Comparison of ENCODE assay signal across 11 mouse cellular contexts in the genomic region with DNA sequence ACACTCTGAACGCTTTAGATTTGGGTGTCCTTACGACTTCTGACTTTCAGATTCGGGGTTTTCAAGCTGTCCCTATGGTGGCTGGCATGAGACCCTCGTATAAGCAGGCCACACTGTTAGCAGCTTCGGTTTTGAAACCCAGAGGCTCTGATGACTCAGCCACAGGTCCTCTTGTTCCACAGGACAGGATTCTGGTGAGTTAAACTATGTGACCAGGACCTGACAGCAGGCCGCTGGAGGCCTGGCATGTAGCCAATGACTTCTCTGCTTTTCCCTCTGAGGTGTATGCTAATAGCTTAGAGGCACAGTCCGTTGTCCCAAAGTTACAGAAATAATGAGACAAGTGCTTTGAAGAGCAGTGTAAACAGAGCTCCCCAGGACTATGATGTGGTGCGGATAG.
DNase-seq lines count a peak whose midpoint lies in the region; ATAC-seq and TF ChIP-seq lines count a peak whose summit lies in the region.
"Had no signal": no experiment of that assay in that cellular context is flagged by ENCODE, and none has a peak within 500 bp of the region (broad histone marks: within the 10 kb centered on the region; RNA-seq: fewer than 3 reads in every experiment).

No protein-coding gene starts in this region.

- H3K4me2 ChIP-seq in forebrain, embryonic 14.5 days (ENCODE audit: low read length), result no peak overlapping the region
- H3K4me2 ChIP-seq in forebrain, embryonic 11.5 days (ENCODE audit: low read depth, low read length, severe bottlenecking), result no peak overlapping the region
- no peak overlapping the region for H3K4me2 ChIP-seq in stomach, embryonic 16.5 days (ENCODE audit: low read depth, low read length)
- no peak overlapping the region for H3K4me2 ChIP-seq in stomach, postnatal 0 days (replicated peaks; ENCODE audit: low read depth)
- H3K4me2 ChIP-seq: hindbrain, embryonic 15.5 days; limb, embryonic 15.5 days; neural tube, embryonic 13.5 days had no signal

- H3K4me3 ChIP-seq in forebrain, embryonic 14.5 days (ENCODE audit: low read depth, low read length), result no peak overlapping the region
- H3K4me3 ChIP-seq in forebrain, embryonic 11.5 days (ENCODE audit: low read depth, low read length), result no peak overlapping the region
- no peak overlapping the region for H3K4me3 ChIP-seq in stomach, embryonic 16.5 days (replicated peaks; ENCODE audit: low read length)
- no peak overlapping the region for H3K4me3 ChIP-seq in stomach, postnatal 0 days (ENCODE audit: low read depth, low read length)
- H3K4me3 ChIP-seq: hindbrain, embryonic 15.5 days; limb, embryonic 15.5 days; neural tube, embryonic 13.5 days had no signal

- H3K9ac ChIP-seq in forebrain, embryonic 14.5 days (ENCODE audit: low read length), result no peak overlapping the region
- H3K9ac ChIP-seq in forebrain, embryonic 11.5 days (ENCODE audit: low read length), result no peak overlapping the region
- no peak overlapping the region for H3K9ac ChIP-seq in stomach, embryonic 16.5 days (ENCODE audit: low read length)
- H3K9ac ChIP-seq in stomach, postnatal 0 days (ENCODE audit: low read length), result no peak overlapping the region
- H3K9ac ChIP-seq: hindbrain, embryonic 15.5 days; limb, embryonic 15.5 days; neural tube, embryonic 13.5 days had no signal

- ATAC-seq in forebrain, embryonic 14.5 days, result no peak
- ATAC-seq in forebrain, embryonic 11.5 days (replicated peaks; ENCODE audit: low FRiP score), result no peak
- ATAC-seq in stomach, embryonic 16.5 days (ENCODE audit: insufficient read depth, low FRiP score), result 0 out of 2 replicates have a peak, but pooled peaks have one; percentile 29
- no peak for ATAC-seq in stomach, postnatal 0 days (ENCODE audit: low FRiP score, low TSS enrichment)
- ATAC-seq in monocyte, adult 5-6 weeks (replicated peaks; ENCODE audit: insufficient number of reproducible peaks, low FRiP score, low TSS enrichment, poor library complexity, severe bottlenecking), result no peak

- no peaks in the 10 kb centered on the region for H3K9me3 ChIP-seq in forebrain, embryonic 14.5 days (replicated peaks; ENCODE audit: control insufficient read depth, low read length)
- no peaks in the 10 kb centered on the region for H3K9me3 ChIP-seq in forebrain, embryonic 11.5 days (ENCODE audit: control insufficient read depth, low read length)
- H3K9me3 ChIP-seq in stomach, embryonic 16.5 days (replicated peaks; ENCODE audit: control insufficient read depth, low read length), result no peaks in the 10 kb centered on the region
- H3K9me3 ChIP-seq in stomach, postnatal 0 days (ENCODE audit: control insufficient read depth, low read length), result no peaks in the 10 kb centered on the region
- H3K9me3 ChIP-seq: hindbrain, embryonic 15.5 days; limb, embryonic 15.5 days; neural tube, embryonic 13.5 days had no signal

- no peaks in the 10 kb centered on the region for H3K27me3 ChIP-seq in forebrain, embryonic 14.5 days (replicated peaks; ENCODE audit: control insufficient read depth, insufficient read depth, low read length)
- no peaks in the 10 kb centered on the region for H3K27me3 ChIP-seq in forebrain, embryonic 11.5 days (ENCODE audit: control insufficient read depth, insufficient read depth, low read length)
- H3K27me3 ChIP-seq in stomach, embryonic 16.5 days (ENCODE audit: control insufficient read depth, insufficient read depth, low read length), result no peaks in the 10 kb centered on the region
- H3K27me3 ChIP-seq in stomach, postnatal 0 days (ENCODE audit: control insufficient read depth, insufficient read depth, low read length), result no peaks in the 10 kb centered on the region
- H3K27me3 ChIP-seq: hindbrain, embryonic 15.5 days; limb, embryonic 15.5 days had no signal

- no peak overlapping the region for H3K27ac ChIP-seq in forebrain, embryonic 14.5 days (ENCODE audit: low read depth, low read length)
- no peak overlapping the region for H3K27ac ChIP-seq in forebrain, embryonic 11.5 days (ENCODE audit: low read depth, low read length)
- H3K27ac ChIP-seq in stomach, embryonic 16.5 days (ENCODE audit: low read length), result no peak overlapping the region
- no peak overlapping the region for H3K27ac ChIP-seq in stomach, postnatal 0 days (replicated peaks)
- H3K27ac ChIP-seq: hindbrain, embryonic 15.5 days; limb, embryonic 15.5 days; neural tube, embryonic 13.5 days had no signal

- H3K36me3 ChIP-seq in forebrain, embryonic 14.5 days (ENCODE audit: control insufficient read depth, insufficient read depth, low read length), result no peaks in the 10 kb centered on the region
- H3K36me3 ChIP-seq in forebrain, embryonic 11.5 days (ENCODE audit: control insufficient read depth, insufficient read depth, low read length), result no peaks in the 10 kb centered on the region
- H3K36me3 ChIP-seq in stomach, embryonic 16.5 days (ENCODE audit: control insufficient read depth, insufficient read depth, low read length), result no peaks in the 10 kb centered on the region
- no peaks in the 10 kb centered on the region for H3K36me3 ChIP-seq in stomach, postnatal 0 days (ENCODE audit: control insufficient read depth, insufficient read depth, low read length)
- H3K36me3 ChIP-seq: hindbrain, embryonic 15.5 days; limb, embryonic 15.5 days; neural tube, embryonic 13.5 days had no signal

- peaks cover 7% of the 10 kb centered on the region; the same call in 1 of the 2 replicates for H3K4me1 ChIP-seq in forebrain, embryonic 14.5 days (ENCODE audit: control insufficient read depth, insufficient read depth, low read length)
- H3K4me1 ChIP-seq in forebrain, embryonic 11.5 days (replicated peaks; ENCODE audit: control insufficient read depth, insufficient read depth, low read length), result 0 out of 2 replicates have a peak, but pooled peaks cover 2% of the 10 kb centered on the region
- peaks cover 6% of the 10 kb centered on the region; the same call in 1 of the 2 replicates for H3K4me1 ChIP-seq in stomach, embryonic 16.5 days (ENCODE audit: control insufficient read depth, insufficient read depth, low read length)
- no peaks in the 10 kb centered on the region for H3K4me1 ChIP-seq in stomach, postnatal 0 days (replicated peaks; ENCODE audit: control insufficient read depth, insufficient read depth)
- H3K4me1 ChIP-seq: hindbrain, embryonic 15.5 days had no signal

- 60% methylated on average over 8 of the region's 8 CpGs for WGBS in forebrain, embryonic 14.5 days
- WGBS in forebrain, embryonic 11.5 days, result 78% methylated on average over 8 of the region's 8 CpGs
- WGBS in stomach, embryonic 16.5 days, result 57% methylated on average over 8 of the region's 8 CpGs
- 48% methylated on average over 8 of the region's 8 CpGs for WGBS in stomach, postnatal 0 days

- no peak for TF ChIP-seq EP300 in stomach, postnatal 0 days (optimal IDR thresholded peaks at IDR 0.05)

- peak; percentile 38 for DNase-seq in forebrain, embryonic 14.5 days (ENCODE audit: low spot score)
- no peak for DNase-seq in forebrain, embryonic 11.5 days (ENCODE audit: low spot score)
- DNase-seq in stomach, postnatal 0 days (ENCODE audit: low spot score), result no peak
- DNase-seq in kidney, adult 8-10 months, result peak; percentile 29 to 31
- DNase-seq in ovary, postnatal 36 days (ENCODE audit: low spot score), result peak; percentile 29
- DNase-seq in frontal cortex, postnatal 36 days (ENCODE audit: low spot score in 2 of 2), result no peak

- TF ChIP-seq CTCF in stomach, postnatal 0 days (IDR thresholded peaks at IDR 0.05; ENCODE audit: low read depth), result no peak

Comparison
In these comparisons a context has a peak if more than half of its experiments do, and no peak if none do; other contexts are left out.
1. DNase-seq: peak in forebrain, embryonic 14.5 days (single experiment), kidney, adult 8-10 months (2 of 2) and ovary, postnatal 36 days (single experiment); none in forebrain, embryonic 11.5 days (single experiment), stomach, postnatal 0 days (single experiment) and frontal cortex, postnatal 36 days (0 of 2).